ENCODE assay signal across 19 mouse cellular contexts in the genomic region with DNA sequence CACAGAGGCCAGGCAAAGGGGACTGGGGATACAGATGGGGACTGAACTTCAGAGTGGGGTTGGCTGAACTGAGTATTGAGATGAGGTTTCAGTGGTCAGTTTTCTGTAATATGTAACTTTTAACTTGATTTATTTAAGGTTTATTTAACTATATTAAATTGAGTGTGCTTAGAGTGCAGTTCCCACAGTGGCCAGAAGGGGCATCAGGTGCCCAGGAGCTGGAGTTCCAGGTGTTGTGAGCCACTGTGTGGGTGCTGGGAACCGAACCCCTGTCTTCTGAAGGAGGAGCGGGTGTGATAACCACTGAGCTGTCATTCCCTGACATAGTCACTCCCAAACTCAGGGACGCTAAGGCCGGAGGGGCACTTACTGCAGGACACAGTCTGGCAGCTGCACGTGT. TPM values are rescaled to one million over a fixed set of nuclear protein-coding genes. Genes with fewer than 3 reads are reported as not detected.
DNase-seq lines count a peak whose midpoint lies in the region; TF ChIP-seq lines count a peak whose summit lies in the region.
"Had no signal": no experiment of that assay in that cellular context is flagged by ENCODE, and none has a peak within 500 bp of the region (broad histone marks: within the 10 kb centered on the region; RNA-seq: fewer than 3 reads in every experiment).

No protein-coding gene starts in this region.

- no peak overlapping the region for H3K27ac ChIP-seq in left cerebral cortex, adult 2 months
- H3K27ac ChIP-seq in spleen, adult 2 months (ENCODE audit: insufficient read depth, low read length): no peak overlapping the region
- H3K27ac ChIP-seq: embryonic facial prominence, embryonic 10.5 days; limb, embryonic 15.5 days had no signal

- no peaks in the 10 kb centered on the region for H3K36me3 ChIP-seq in spleen, adult 2 months (ENCODE audit: control insufficient read depth, insufficient read depth, low read length)
- H3K36me3 ChIP-seq: limb, embryonic 15.5 days had no signal

- no peaks in the 10 kb centered on the region for H3K4me1 ChIP-seq in spleen, adult 2 months (ENCODE audit: control insufficient read depth, insufficient read depth, insufficient read length)
- H3K4me1 ChIP-seq: embryonic facial prominence, embryonic 10.5 days; limb, embryonic 15.5 days had no signal

- DNase-seq in heart, adult 11 months: peak; percentile 89
- no peak for DNase-seq in heart, adult 18-20 months
- no peak for DNase-seq in left cerebral cortex, adult 2 months (ENCODE audit: extremely low spot score in 1 of 2, low spot score in 2 of 2)
- no peak for DNase-seq in left cerebral cortex, adult 11 months (ENCODE audit: low spot score)
- DNase-seq in spleen, adult 2 months (ENCODE audit: low read depth in 1 of 2, low spot score in 2 of 2): no peak
- DNase-seq in spleen, postnatal 4 days (ENCODE audit: low spot score in 2 of 2): no peak
- peak; percentile 34 for DNase-seq in skeletal muscle tissue, adult 2 months (ENCODE audit: low read depth, low spot score)
- no peak for DNase-seq in left cerebral cortex, adult 9 months (ENCODE audit: low spot score in 2 of 2)
- DNase-seq: cerebellum, adult 8-10 months; kidney, postnatal 36 days; lung, postnatal 36 days had no signal

- intact Hi-C loops in left cerebral cortex, adult 2 months (cut with DNase I): no loop called here

- no peak for TF ChIP-seq POLR2A in spleen, adult 2 months (IDR thresholded peaks at IDR 0.05; ENCODE audit: low read depth, low read length)

- WGBS in spleen, adult 2 months: 94% methylated on average over 5 of the region's 5 CpGs

- TF ChIP-seq CTCF in left cerebral cortex, adult 2 months (IDR thresholded peaks at IDR 0.05): peak; percentile 52
- 0 out of 2 replicates have a peak, but pooled peaks have one; percentile 16 for TF ChIP-seq CTCF in spleen, adult 2 months (IDR thresholded peaks at IDR 0.05; ENCODE audit: extremely low read depth, insufficient read depth, insufficient read length, insufficient replicate concordance)

- no peak overlapping the region for H3K4me3 ChIP-seq in left cerebral cortex, adult 2 months
- H3K4me3 ChIP-seq in spleen, adult 2 months (ENCODE audit: extremely low read depth, insufficient read depth, insufficient read length): no peak overlapping the region
- H3K4me3 ChIP-seq: embryonic facial prominence, embryonic 10.5 days; limb, embryonic 15.5 days had no signal

- no peaks in the 10 kb centered on the region for H3K27me3 ChIP-seq in spleen, adult 2 months (ENCODE audit: control insufficient read depth, insufficient read depth, low read length)
- H3K27me3 ChIP-seq: Patski had no signal

RNA-seq across cellular contexts. Expression of a gene that starts 8.3 kb away (rescaled TPM):
- total RNA-seq in heart, adult 18-20 months (2021): 1 to 10 TPM; 7.1 to 8.8 TPM
- total RNA-seq in left cerebral cortex, adult 2 months (2021): under 1 TPM in 1 of 2 experiments, not detected in 1; 0.42 TPM
- polyA plus RNA-seq in spleen, adult 2 months (2012; rRNA removed): not detected in 2 replicates
- total RNA-seq: adrenal gland, adult 18-20 months; left cerebral cortex, postnatal 10 days had no signal
- polyA plus RNA-seq: embryonic facial prominence, embryonic 10.5 days; gonadal fat pad, adult 2 months; neural tube, embryonic 14.5 days had no signal

RNA-seq across cellular contexts. Expression of a gene that starts 20.5 kb away (rescaled TPM):
- not detected for total RNA-seq in heart, adult 18-20 months (2021)
- total RNA-seq in left cerebral cortex, adult 2 months (2021): 100 to 1,000 TPM; 203 to 206 TPM
- 0.92 and 0.95 TPM in 2 replicates for polyA plus RNA-seq in spleen, adult 2 months (2012; rRNA removed)

RNA-seq across cellular contexts. Expression of a gene that starts 22.8 kb away (rescaled TPM):
- total RNA-seq in heart, adult 18-20 months (2021): 1 to 10 TPM; 2.3 to 2.5 TPM
- total RNA-seq in left cerebral cortex, adult 2 months (2021): 10 to 100 TPM; 70.9 to 76.2 TPM
- polyA plus RNA-seq in spleen, adult 2 months (2012; rRNA removed): 5.5 and 6.1 TPM in 2 replicates

RNA-seq across cellular contexts. Expression of a gene that starts 26.5 kb away (rescaled TPM):
- total RNA-seq in heart, adult 18-20 months (2021): not detected
- not detected for total RNA-seq in left cerebral cortex, adult 2 months (2021)
- polyA plus RNA-seq in spleen, adult 2 months (2012; rRNA removed): not detected in 2 replicates
- total RNA-seq: adrenal gland, adult 18-20 months; heart, postnatal 14 days; left cerebral cortex, postnatal 10 days had no signal
- polyA plus RNA-seq: embryonic facial prominence, embryonic 10.5 days; gonadal fat pad, adult 2 months; limb, embryonic 15.5 days; neural tube, embryonic 14.5 days had no signal

RNA-seq across cellular contexts. Expression of a gene that starts 27.3 kb away (rescaled TPM):
- total RNA-seq in heart, adult 18-20 months (2021): 10 to 100 TPM; 29.9 to 34.5 TPM
- 10 to 100 TPM; 74.6 to 89.4 TPM for total RNA-seq in left cerebral cortex, adult 2 months (2021)
- polyA plus RNA-seq in spleen, adult 2 months (2012; rRNA removed): 58.0 and 84.5 TPM in 2 replicates

Comparison
In these comparisons a context has a peak if more than half of its experiments do, and no peak if none do; other contexts are left out.
1. DNase-seq: peak in heart, adult 11 months (single experiment) and skeletal muscle tissue, adult 2 months (single experiment); none in heart, adult 18-20 months (0 of 2), left cerebral cortex, adult 2 months (0 of 2), left cerebral cortex, adult 11 months (single experiment), spleen, adult 2 months (0 of 2), spleen, postnatal 4 days (0 of 2) and left cerebral cortex, adult 9 months (0 of 2).
2. RNA of a gene that starts 8.3 kb away (total RNA-seq): 7.1 to 8.8 TPM in heart, adult 18-20 months; 0.42 TPM in left cerebral cortex, adult 2 months; every median in the first group is over 4 times any median in the second.
3. RNA of a gene that starts 20.5 kb away (total RNA-seq): 203 to 206 TPM in left cerebral cortex, adult 2 months; not detected in heart, adult 18-20 months; every median in the first group is over 100 times any median in the second.
4. RNA of a gene that starts 22.8 kb away (total RNA-seq): 70.9 to 76.2 TPM in left cerebral cortex, adult 2 months; 2.3 to 2.5 TPM in heart, adult 18-20 months; every median in the first group is over 10 times any median in the second.